Mouse (Mus musculus) T-helper 2 cell (primary cell): ENCODE measurements at regions not wholly inside any gene's neighbourhood (a gene's known extent, or its start where the extent isn't known, plus 50 kb on each side); places are given as distances from the start of the nearest gene placed in this dataset.

ENCODE experiments used
- in situ Hi-C: fragments of 300-600 bp; cut with MboI, MseI; formaldehyde crosslinking; loops from one replicate; pipeline ENCODE4 v1.15.1; 2025; ENCODE audit warnings: high pct_unique_total_duplicates

- in situ Hi-C loops: no loop called here
Measured at GRCm38 (mm10) chr11:18041589-18041988, 87.9 kb upstream of the Etaa1 start.

- in situ Hi-C loops: no loop called here
Measured at GRCm38 (mm10) chr11:18031049-18031448, 77.4 kb upstream of the Etaa1 start.

- in situ Hi-C loops: no loop called here
Measured at GRCm38 (mm10) chr11:18022065-18022464, 68.4 kb upstream of the Etaa1 start.

- in situ Hi-C loops: no loop called here
Measured at GRCm38 (mm10) chr11:18015239-18015638, 61.6 kb upstream of the Etaa1 start.

DNA sequence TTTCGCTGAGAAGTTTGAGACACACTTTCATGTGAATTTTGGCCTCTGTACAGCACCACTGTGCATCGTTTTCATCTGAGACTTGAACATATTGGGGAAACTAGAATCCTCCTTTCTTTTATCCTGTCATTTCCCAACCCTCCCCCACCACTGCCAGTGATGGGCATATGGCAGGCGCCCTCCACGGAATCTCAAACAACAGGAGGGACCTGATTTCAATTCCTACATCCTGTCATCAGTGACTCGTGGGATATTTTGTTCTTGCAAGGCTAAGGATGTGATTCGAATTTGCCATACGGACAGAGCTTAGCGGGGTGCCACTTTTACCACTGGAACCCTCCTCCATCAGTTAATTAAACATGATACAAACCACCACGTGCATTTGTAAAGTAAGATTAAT, 60.9 kb upstream of the Etaa1 start:
- in situ Hi-C loops: no loop called here

GRCm38 (mm10) chr11:18012085-18012484, 58.4 kb upstream of the Etaa1 start:
- in situ Hi-C loops: no loop called here

GRCm38 (mm10) chr11:18011101-18011733, 57.5 kb upstream of the Etaa1 start:
- in situ Hi-C loops: no loop called here

DNA sequence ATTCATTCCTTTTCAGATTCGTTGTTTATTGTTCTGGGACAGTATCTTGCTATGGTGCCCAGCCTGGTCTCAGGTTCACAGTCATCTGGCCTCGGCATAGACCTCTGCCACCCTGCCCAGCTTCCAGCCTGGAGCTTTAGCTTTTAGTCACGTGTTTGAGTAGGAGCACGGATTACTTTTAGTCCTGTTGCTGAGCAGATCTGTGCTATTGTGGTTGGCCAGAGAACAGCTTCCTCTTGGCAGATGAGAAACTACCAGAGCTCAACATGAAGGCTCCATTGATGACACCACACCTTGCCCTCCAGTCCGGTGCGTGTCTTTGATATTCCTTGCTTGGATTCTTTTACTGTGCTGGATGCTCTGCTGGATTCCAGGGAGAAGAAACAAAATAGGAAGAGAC, 54.5 kb upstream of the Etaa1 start:
- in situ Hi-C loops: no loop called here
